Mouse (Mus musculus): ENCODE data around the gene Gm20388. TPM values are rescaled to one million over a fixed set of nuclear protein-coding genes. Genes with fewer than 3 reads are reported as not detected.

Gm20388 gene
- total and polyA plus RNA-seq, 2 experiments from 2014 or later, result 51.3 TPM; not detected in 1

- H3K27ac ChIP-seq (ENCODE audit: low read depth, low read length), result 0 out of 2 replicates have a peak overlapping the region, but pooled peaks have one; percentile 21
- DNase-seq, result no peak
- TF ChIP-seq CTCF (IDR thresholded peaks at IDR 0.05; ENCODE audit: low read depth), result no peak
Observed at GRCm38 (mm10) chr8:124316466-124317136, 4406.0 kb downstream of the Gm20388 start.

GRCm38 (mm10) chr8:124317191-124317682, 4406.6 kb downstream of the Gm20388 start:
- H3K9me3 ChIP-seq (ENCODE audit: low read length), result no peaks in the 10 kb centered on the region
- no peaks in the 10 kb centered on the region for H3K36me3 ChIP-seq (ENCODE audit: insufficient read depth)
- ATAC-seq (no peak), DNase-seq (no peak)
- peaks cover 33% of the 10 kb centered on the region for H3K4me1 ChIP-seq (ENCODE audit: insufficient read depth)
- H3K27ac ChIP-seq (ENCODE audit: low read depth, low read length), result 0 out of 2 replicates have a peak overlapping the region, but pooled peaks have one; percentile 21
- no peaks in the 10 kb centered on the region for H3K27me3 ChIP-seq (ENCODE audit: insufficient read depth, low read length)
- H3K9ac ChIP-seq, result no peak overlapping the region
- no peak overlapping the region for H3K4me2 ChIP-seq (ENCODE audit: low read depth)
- H3K4me3 ChIP-seq (ENCODE audit: low read depth, low read length), result no peak overlapping the region
- TF ChIP-seq CTCF (IDR thresholded peaks at IDR 0.05; ENCODE audit: low read depth), result no peak
- 43% methylated on average over 8 of the region's 8 CpGs for WGBS

More at GRCm38 (mm10) chr8:124316466-124317136, 4406.0 kb downstream of the Gm20388 start:
- Histone ChIP-seq H3K9me3 (ENCODE audit: low read length) (no peaks in the 10 kb centered on the region), H3K9ac (no peak overlapping the region), H3K27me3 (ENCODE audit: insufficient read depth, low read length) (no peaks in the 10 kb centered on the region), H3K36me3 (ENCODE audit: insufficient read depth) (no peaks in the 10 kb centered on the region), H3K4me1 (ENCODE audit: insufficient read depth) (peaks cover 27% of the 10 kb centered on the region), H3K4me3 (ENCODE audit: low read depth, low read length) (no peak overlapping the region), H3K4me2 (ENCODE audit: low read depth) (no peak overlapping the region)
- ATAC-seq, result peak; percentile 44
- WGBS, result 43% methylated on average over 12 of the region's 12 CpGs

GRCm38 (mm10) chr8:124317821-124318220, 4407.2 kb downstream of the Gm20388 start:
- Histone ChIP-seq H3K4me1 (ENCODE audit: insufficient read depth) (peaks cover 37% of the 10 kb centered on the region), H3K9me3 (ENCODE audit: low read length) (no peaks in the 10 kb centered on the region), H3K4me2 (ENCODE audit: low read depth) (no peak overlapping the region), H3K36me3 (ENCODE audit: insufficient read depth) (no peaks in the 10 kb centered on the region), H3K27ac (ENCODE audit: low read depth, low read length) (no peak overlapping the region), H3K4me3 (ENCODE audit: low read depth, low read length) (no peak overlapping the region), H3K9ac (no peak overlapping the region), H3K27me3 (ENCODE audit: insufficient read depth, low read length) (no peaks in the 10 kb centered on the region)
- TF ChIP-seq CTCF (IDR thresholded peaks at IDR 0.05; ENCODE audit: low read depth), result no peak
- DNase-seq (no peak), ATAC-seq (no peak)
- 60% methylated on average over 6 of the region's 6 CpGs for WGBS

- no peaks in the 10 kb centered on the region for H3K9me3 ChIP-seq (ENCODE audit: low read length)
- H3K4me1 ChIP-seq (ENCODE audit: insufficient read depth), result peaks cover 37% of the 10 kb centered on the region
- TF ChIP-seq CTCF (IDR thresholded peaks at IDR 0.05; ENCODE audit: low read depth), result no peak
- H3K27ac ChIP-seq (ENCODE audit: low read depth, low read length), result no peak overlapping the region
- no peaks in the 10 kb centered on the region for H3K27me3 ChIP-seq (ENCODE audit: insufficient read depth, low read length)
- H3K4me2 ChIP-seq (ENCODE audit: low read depth), result no peak overlapping the region
- no peak overlapping the region for H3K4me3 ChIP-seq (ENCODE audit: low read depth, low read length)
- ATAC-seq, result peak; percentile 18; the same call in 1 of the 2 replicates
- 60% methylated on average over 11 of the region's 11 CpGs for WGBS
- H3K36me3 ChIP-seq (ENCODE audit: insufficient read depth), result no peaks in the 10 kb centered on the region
- DNase-seq, result no peak
- H3K9ac ChIP-seq, result no peak overlapping the region
Observed at GRCm38 (mm10) chr8:124318612-124319315, 4408.1 kb downstream of the Gm20388 start.

- H3K27ac ChIP-seq (ENCODE audit: low read depth, low read length), result no peak overlapping the region
- no peaks in the 10 kb centered on the region for H3K27me3 ChIP-seq (ENCODE audit: insufficient read depth, low read length)
- H3K4me2 ChIP-seq (ENCODE audit: low read depth), result no peak overlapping the region
- ATAC-seq, result no peak
- WGBS, result 93% methylated on average over 4 of the region's 4 CpGs
- TF ChIP-seq CTCF (IDR thresholded peaks at IDR 0.05; ENCODE audit: low read depth), result no peak
- no peak overlapping the region for H3K9ac ChIP-seq
- no peaks in the 10 kb centered on the region for H3K9me3 ChIP-seq (ENCODE audit: low read length)
- no peak overlapping the region for H3K4me3 ChIP-seq (ENCODE audit: low read depth, low read length)
- peaks cover 5% of the 10 kb centered on the region for H3K36me3 ChIP-seq (ENCODE audit: insufficient read depth)
- H3K4me1 ChIP-seq (ENCODE audit: insufficient read depth), result peaks cover 37% of the 10 kb centered on the region
- no peak for DNase-seq
Observed at GRCm38 (mm10) chr8:124319316-124319652, 4408.6 kb downstream of the Gm20388 start.

- DNase-seq, result peak; percentile 52
- no peak for TF ChIP-seq CTCF (IDR thresholded peaks at IDR 0.05; ENCODE audit: low read depth)
- Histone ChIP-seq H3K4me2 (ENCODE audit: low read depth) (0 out of 2 replicates have a peak overlapping the region, but pooled peaks have one; percentile 2), H3K4me1 (ENCODE audit: insufficient read depth) (peaks cover 28% of the 10 kb centered on the region), H3K27ac (ENCODE audit: low read depth, low read length) (peak overlapping the region; percentile 70), H3K4me3 (ENCODE audit: low read depth, low read length) (no peak overlapping the region), H3K36me3 (ENCODE audit: insufficient read depth) (peaks cover 15% of the 10 kb centered on the region), H3K27me3 (ENCODE audit: insufficient read depth, low read length) (no peaks in the 10 kb centered on the region), H3K9me3 (ENCODE audit: low read length) (no peaks in the 10 kb centered on the region), H3K9ac (0 out of 2 replicates have a peak overlapping the region, but pooled peaks have one; percentile 10)
- peak; percentile 75 for ATAC-seq
- WGBS, result 34% methylated on average over 12 of the region's 12 CpGs
Observed at GRCm38 (mm10) chr8:124321227-124321840, 4410.7 kb downstream of the Gm20388 start.

All from forebrain, postnatal 0 days (tissue).